Mouse (Mus musculus): ENCODE results near the gene Pgpep1.

Pgpep1 gene

GRCm38 (mm10) chr8:70608749-70609367 is 51.3 kb downstream of the Pgpep1 start, which contains the start of gene Ssbp4:
Ssbp4 (minus strand) TSS chr8:70608872.
- no peak for DNase-seq (ENCODE audit: low spot score in 2 of 2)

DNA sequence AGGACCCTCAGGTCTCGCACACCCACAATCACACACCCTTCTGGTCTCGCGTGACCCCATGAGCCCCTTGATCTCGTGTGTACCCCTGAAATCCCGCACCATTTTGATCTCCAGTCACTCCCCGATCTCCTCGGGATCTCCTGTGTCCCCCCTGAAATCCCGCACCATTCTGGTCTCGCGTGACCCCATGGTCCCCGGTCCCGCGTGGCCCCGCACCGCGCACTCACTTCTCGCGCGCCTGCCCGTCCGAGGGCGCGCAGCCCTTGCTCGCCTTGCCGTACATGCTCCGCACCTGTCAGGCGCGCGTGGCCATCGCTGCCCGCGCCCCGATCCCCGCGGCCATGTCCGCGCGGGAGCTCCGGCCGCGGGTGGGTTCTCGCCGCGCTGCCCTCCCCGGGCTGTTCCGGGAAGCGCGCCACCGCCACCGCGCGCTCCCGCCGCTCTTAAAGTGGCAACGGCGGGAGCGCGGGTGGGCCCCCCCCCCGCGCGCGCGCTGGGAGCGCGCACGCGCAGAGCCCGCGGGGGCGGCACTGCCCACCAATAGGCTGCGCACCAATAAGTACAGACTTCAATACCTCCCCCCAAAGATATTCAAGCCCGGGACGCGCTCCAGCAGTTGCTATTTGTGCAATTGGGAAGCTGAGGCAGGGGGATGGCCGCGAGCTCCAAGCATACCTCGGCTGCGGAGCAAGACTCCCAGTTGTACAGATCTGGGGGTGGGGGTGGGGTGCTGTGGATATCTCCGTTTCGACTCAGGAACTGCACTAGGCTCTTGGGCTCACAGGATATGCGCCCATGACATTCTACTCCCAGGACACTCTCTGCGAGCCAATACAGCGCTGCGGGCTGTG is 52.1 kb downstream of the Pgpep1 start:
- DNase-seq (ENCODE audit: low spot score in 2 of 2): peak; percentile 76 to 77

DNA sequence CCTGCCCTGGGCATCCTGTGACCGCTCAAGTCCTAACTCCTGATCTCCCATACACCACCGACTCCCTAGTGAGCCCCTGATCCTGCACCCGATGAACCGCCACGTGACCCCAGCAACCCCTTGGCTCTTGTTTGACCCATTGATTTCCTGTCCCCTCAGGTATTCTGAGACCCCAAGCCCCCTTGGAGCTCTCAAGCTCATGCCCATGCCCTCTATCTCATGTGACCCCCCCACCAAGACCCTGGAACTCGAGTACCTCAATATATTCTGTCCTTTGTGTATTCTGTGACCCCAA is 52.6 kb downstream of the Pgpep1 start:
- DNase-seq (ENCODE audit: low spot score in 2 of 2): peak in 1 of 2 experiments; percentile 50

DNA sequence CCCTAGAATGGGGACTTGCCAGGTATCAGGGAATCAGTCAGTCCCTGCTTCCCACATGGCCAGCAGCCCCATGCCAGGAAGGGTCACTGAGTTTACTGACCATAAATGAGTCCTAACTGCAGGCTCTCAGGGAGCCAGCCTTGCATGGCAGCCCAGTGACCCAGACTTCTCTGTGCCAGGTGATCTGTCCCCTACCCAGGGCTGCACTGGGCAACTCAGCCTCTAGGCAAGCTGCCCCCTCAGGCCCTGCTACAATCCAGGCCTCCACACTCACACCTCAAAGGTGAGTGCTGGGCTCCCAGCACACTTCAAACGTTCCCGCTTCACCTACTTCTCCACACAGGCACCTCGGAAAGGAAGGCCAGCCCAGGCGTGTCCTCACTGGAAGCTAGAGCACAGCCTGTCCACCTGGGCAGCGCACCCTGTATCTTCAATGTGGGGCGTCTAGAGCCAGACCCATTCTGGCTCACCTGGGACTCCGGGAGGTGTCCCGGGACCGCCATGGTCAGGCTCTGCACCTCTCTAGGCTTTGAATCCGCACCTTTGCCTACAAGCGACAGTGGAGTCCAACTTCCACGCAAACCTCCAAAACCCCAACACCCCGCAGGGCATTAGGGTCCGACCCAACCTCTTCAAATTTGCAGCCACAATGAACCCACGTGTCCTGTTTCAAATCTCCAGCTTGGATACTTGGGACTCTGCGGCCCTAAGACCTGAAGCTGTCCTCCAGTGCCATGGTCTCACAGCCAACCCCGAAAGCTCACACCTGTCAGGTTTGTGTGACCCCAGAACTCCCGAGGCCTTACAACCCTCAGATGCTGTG is 53.2 kb downstream of the Pgpep1 start:
- DNase-seq (ENCODE audit: low spot score in 2 of 2): peak; percentile 32 to 50

GRCm38 (mm10) chr8:70605871-70606779 is 54.1 kb downstream of the Pgpep1 start:
- peak; percentile 35 to 42 for DNase-seq (ENCODE audit: low spot score in 2 of 2)

GRCm38 (mm10) chr8:70604558-70604957 is 55.6 kb downstream of the Pgpep1 start:
- DNase-seq (ENCODE audit: low spot score in 2 of 2): peak in 1 of 2 experiments; percentile 36

DNA sequence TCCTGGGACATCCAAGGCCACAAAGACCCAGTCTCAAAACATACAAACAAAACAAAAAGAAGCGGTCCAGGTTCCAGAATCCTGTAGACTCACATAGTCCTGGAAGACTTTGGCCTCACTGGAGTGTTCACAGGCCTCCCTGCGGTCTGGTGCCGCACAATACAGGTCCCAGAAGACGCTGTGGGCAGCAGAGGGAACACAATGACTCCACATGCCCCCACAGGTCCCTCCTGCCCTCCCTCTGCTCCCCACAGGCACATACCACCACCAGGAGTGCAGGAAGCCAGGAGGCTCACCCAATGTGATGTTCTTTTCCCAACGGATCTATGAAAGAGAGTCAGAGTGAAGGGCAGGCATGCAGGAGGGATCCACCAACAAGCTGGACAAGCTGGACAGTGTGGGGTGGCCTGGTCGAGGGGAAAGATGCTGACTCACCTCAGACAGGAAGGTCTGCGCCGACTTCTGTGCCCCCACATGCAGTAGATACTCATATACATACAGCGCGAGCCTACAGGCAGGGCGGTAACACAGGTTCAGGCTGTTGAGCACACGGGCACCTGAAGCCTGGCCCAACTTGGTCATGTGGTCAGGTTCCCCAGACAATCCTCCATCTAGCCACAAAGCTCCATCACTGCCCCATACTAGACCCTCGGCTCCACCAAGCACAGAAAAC is 57.9 kb downstream of the Pgpep1 start:
- peak in 1 of 2 experiments; percentile 30 for DNase-seq (ENCODE audit: low spot score in 2 of 2)

GRCm38 (mm10) chr8:70601271-70601649 is 58.9 kb downstream of the Pgpep1 start:
- peak; percentile 95 for DNase-seq (ENCODE audit: low spot score in 2 of 2)

DNA sequence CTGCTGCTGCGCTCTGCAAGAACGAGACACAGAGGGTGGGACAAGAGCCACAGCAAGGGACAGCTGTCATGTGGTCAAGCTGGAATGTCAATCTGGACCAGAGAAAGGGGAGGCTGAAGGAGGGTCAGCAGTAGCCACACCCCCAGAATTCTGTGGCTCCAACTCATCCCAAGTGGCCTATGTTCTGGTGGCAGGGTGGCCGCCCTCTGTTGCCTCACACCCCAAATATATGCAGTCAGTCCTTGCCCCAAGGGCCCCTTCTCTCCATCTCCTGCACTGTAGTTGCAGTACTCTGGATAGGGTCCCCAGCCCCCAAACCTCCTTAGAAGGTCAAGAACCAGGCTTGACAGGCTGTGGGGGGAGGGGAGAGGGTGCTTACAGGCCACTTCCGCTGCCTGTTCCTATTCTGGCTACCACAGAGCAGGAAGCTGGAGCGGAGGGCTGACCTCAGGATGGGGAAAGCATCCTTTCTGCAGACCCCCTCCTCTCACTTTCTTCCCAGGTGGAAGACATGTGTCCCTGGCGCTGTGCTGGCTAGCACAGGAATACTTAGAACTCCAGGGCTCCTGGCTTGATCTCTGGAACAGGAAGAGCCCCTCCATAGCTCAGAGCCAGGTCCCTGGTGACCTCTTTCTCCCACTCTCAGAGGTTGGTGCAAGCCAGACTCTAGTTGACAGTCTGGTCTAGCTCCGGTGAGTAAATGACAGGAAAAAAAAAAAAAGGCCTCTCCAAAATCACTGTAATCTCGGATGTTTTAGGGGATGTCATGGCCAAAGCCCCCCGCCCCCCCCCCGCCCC is 59.5 kb downstream of the Pgpep1 start:
- DNase-seq (ENCODE audit: low spot score in 2 of 2): peak; percentile 65 to 70

DNA sequence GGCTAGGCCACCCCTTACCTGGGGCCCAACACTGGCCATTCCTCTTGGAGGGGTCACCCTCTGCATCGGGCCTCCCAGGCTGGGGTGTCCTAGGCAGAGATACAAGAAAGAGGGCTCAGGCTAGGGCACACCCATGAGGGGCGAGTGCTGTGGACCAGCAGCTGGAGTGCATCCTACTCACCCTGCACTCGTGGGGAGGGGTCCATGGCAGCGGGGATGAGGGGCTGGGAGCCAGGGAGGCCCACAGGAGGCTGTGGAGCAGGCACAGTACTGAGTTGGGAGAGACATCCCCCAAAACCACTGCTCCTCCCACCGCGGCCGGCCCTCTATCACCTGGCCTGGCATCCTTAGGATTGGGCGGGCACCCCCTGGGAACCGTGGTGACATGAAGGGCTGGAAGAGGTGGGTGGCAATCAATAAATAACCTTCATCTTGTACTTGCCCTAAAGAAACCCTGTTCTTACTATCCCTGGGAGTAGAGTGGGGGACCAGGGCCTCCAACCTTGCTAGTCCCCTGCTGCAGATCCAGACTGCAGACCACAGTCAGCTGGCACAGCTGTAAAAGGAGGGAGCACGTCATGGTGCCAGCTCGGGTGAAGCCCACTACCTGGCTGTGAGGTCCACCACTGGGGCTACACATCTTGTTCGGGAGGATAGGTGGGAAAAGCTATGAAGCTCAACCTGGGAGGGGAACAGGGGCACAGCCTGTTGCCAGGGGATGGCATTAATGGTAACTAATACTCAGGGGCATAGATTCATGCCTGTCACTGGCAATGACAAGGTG is 60.5 kb downstream of the Pgpep1 start:
- DNase-seq (ENCODE audit: low spot score in 2 of 2): peak in 1 of 2 experiments; percentile 30

DNA sequence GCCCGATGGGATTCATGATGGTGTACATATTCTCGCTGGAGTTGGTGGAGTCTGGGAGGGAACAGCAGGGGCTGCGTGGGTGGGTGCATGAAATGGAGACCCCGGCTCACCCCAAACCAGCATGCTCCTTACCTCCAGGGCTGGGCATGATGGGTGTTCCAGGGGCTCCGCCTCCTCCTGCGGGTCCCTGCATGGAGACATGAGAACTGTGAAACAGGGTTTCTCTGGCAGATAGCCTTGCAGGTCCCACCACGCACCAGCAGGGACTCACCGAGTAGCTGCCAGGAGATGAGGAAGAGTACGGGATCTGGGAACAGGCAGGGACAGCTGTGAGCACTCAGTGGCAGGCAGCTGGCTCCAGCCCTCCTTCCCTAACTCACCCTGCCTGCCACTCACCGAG is 61.5 kb downstream of the Pgpep1 start:
- peak; percentile 66 to 84 for DNase-seq (ENCODE audit: low spot score in 2 of 2)

DNA sequence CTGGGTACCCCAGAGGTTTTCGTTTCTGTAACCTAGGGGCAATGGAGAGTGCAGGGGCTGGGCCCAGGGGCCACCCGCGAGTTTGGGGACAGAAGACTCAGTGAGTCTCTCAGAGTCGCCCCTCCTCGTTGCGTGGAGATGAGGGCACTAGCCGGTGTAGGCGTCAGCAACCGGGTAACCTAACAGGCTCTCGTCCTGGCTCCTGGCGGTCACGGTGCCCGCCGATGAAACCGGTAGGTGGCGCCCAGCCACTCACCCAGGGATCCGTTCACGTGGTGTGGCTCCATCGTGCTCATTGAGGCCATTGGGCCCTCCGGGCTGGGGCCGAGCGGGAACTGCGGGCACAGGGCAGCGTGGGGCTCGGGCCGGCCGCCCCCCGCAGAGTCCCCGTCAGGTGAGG is 61.9 kb downstream of the Pgpep1 start:
- DNase-seq (ENCODE audit: low spot score in 2 of 2): peak; percentile 88 to 89

- DNase-seq (ENCODE audit: low spot score in 2 of 2): no peak
These were observed 62.5 kb downstream of the Pgpep1 start for GRCm38 (mm10) chr8:70597417-70598272.

DNA sequence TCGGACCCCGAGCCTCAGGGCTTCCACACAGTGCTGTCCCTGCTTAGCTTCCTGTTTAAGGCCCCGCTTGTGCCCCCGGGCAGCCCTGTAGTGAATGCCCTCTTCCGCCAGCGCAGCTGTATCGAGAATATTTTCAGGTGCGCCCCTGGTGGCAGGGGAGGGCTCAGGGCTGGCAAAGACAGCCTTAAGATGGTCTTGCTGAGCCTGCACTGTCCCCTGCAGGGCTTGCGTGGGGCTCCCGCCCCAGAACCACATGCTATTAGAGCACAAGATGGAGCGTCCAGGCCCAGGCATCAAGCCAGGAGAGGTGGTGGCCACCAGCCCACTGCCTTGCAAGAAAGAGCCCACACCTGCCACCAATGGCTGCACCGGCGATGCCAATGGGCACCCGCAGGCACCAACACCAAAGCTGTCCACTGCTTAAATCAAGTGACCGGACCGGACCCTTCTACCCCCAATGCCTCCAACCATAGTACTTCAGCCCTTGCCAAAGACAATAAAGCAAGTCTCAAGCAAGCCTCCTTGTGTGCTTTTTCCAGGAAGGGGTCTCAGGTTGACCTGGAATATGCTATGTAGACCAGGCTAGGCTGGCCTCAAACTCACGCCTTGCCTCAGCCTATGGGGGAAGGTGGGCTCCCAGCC is 63.3 kb downstream of the Pgpep1 start:
- peak in 1 of 2 experiments; percentile 65 for DNase-seq (ENCODE audit: low spot score in 2 of 2)

Measured in right cerebral cortex, postnatal 10 days (tissue).